Mouse (Mus musculus): ENCODE results near the gene Gm12169. TPM values are rescaled to one million over a fixed set of nuclear protein-coding genes. Genes with fewer than 3 reads are reported as not detected.
"Not testable (repeated sequence)": the region's sequence is repeated elsewhere in the genome, so short reads cannot be mapped to it uniquely, and the experiment has no call there.

Gene Gm12169
- polyA plus RNA-seq (2012; ENCODE audit: insufficient read depth, insufficient read length, missing spikeins), result not detected in 2 replicates

DNA sequence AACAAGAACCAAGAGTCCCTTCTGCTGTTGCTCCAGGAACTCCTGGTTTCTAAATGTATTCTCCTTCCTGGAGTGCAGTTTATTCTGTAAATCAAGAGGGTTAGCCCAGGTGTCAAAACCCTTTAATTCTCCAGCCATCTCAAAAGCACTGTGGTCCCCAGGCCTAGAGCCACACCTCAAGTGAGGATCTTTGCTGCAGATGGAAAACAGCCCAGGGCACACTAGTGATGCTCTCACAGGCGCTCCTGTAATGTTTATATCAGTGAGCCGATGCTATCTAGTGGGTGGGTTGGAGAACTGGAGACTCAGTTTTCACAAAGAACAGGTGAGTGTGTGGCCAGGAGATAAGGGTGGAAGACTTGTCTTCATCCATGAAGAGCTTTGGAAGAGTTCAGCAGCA is at the start of gene Gm12169:
Gene Gm12169, plus strand, starts transcription at position 301 of the 400 bp plus-strand sequence.
- H3K27ac ChIP-seq (ENCODE audit: insufficient read depth, low read depth, low read length), result no peak within 1 kb of the TSS
- TF ChIP-seq CTCF (IDR thresholded peaks at IDR 0.05; ENCODE audit: low read depth, low read length) (no peak), POLR2A (IDR thresholded peaks at IDR 0.05; ENCODE audit: borderline replicate concordance, low read depth, low read length) (no peak)
- H3K4me1 ChIP-seq (ENCODE audit: control insufficient read depth, insufficient read depth, low read length), result no peaks in the 10 kb centered on the region
- H3K4me3 ChIP-seq (ENCODE audit: insufficient read depth, low read length), result no peak within 1 kb of the TSS

DNA sequence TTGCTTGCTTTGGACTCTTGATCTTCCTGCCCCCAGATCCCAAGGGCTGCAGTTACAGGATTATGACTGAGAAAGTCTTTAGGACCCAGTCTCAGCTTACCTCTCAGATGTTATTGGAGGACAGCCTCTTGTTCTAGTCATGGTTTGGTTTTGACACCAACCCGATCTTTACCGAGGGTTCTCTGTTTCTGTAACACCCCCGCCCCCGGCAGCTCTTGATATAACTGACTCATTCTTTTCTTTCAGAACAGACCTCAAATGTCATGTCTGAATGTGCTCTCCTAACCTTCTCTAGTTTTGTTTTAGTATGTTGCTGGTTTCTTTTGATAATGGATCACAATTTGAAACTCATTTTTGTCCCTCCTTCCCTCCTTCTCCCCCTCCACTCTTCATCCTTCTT is 49.8 kb upstream of the Gm12169 start:
- Histone ChIP-seq H3K4me1 (ENCODE audit: control insufficient read depth, insufficient read depth, low read length) (peaks cover 2% of the 10 kb centered on the region), H3K4me3 (ENCODE audit: insufficient read depth, low read length) (no peak overlapping the region), H3K27ac (ENCODE audit: insufficient read depth, low read depth, low read length) (no peak overlapping the region)
- TF ChIP-seq CTCF (IDR thresholded peaks at IDR 0.05; ENCODE audit: low read depth, low read length) (no peak), POLR2A (IDR thresholded peaks at IDR 0.05; ENCODE audit: borderline replicate concordance, low read depth, low read length) (no peak)

DNA sequence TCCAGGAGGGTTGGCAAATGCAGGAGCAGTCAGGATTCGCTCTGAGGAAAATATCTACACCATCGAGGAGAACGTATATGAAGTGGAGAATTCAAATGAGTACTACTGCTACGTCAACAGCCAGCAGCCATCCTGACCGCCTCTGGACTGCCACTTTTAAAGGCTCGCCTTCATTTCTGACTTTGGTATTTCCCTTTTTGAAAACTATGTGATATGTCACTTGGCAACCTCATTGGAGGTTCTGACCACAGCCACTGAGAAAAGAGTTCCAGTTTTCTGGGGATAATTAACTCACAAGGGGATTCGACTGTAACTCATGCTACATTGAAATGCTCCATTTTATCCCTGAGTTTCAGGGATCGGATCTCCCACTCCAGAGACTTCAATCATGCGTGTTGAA is 44.7 kb upstream of the Gm12169 start:
- Histone ChIP-seq H3K4me3 (ENCODE audit: insufficient read depth, low read length) (no peak overlapping the region), H3K4me1 (ENCODE audit: control insufficient read depth, insufficient read depth, low read length) (peaks cover 21% of the 10 kb centered on the region), H3K27ac (ENCODE audit: insufficient read depth, low read depth, low read length) (no peak overlapping the region)
- no peak for TF ChIP-seq POLR2A (IDR thresholded peaks at IDR 0.05; ENCODE audit: borderline replicate concordance, low read depth, low read length)
- no peak for TF ChIP-seq CTCF (IDR thresholded peaks at IDR 0.05; ENCODE audit: low read depth, low read length)

DNA sequence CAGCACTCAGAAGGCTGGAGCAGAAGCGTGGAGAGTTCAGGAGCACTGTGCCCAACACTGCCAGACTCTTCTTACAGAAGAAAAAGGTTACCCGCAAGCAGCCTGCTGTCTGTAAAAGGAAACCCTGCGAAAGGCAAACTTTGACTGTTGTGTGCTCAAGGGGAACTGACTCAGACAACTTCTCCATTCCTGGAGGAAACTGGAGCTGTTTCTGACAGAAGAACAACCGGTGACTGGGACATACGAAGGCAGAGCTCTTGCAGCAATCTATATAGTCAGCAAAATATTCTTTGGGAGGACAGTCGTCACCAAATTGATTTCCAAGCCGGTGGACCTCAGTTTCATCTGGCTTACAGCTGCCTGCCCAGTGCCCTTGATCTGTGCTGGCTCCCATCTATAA is 43.5 kb upstream of the Gm12169 start:
- H3K4me1 ChIP-seq (ENCODE audit: control insufficient read depth, insufficient read depth, low read length), result peaks cover 21% of the 10 kb centered on the region
- no peak for TF ChIP-seq POLR2A (IDR thresholded peaks at IDR 0.05; ENCODE audit: borderline replicate concordance, low read depth, low read length)
- TF ChIP-seq CTCF (IDR thresholded peaks at IDR 0.05; ENCODE audit: low read depth, low read length), result no peak
- peak overlapping the region; percentile 86 for H3K27ac ChIP-seq (ENCODE audit: insufficient read depth, low read depth, low read length)
- H3K4me3 ChIP-seq (ENCODE audit: insufficient read depth, low read length), result peak overlapping the region; percentile 11

DNA sequence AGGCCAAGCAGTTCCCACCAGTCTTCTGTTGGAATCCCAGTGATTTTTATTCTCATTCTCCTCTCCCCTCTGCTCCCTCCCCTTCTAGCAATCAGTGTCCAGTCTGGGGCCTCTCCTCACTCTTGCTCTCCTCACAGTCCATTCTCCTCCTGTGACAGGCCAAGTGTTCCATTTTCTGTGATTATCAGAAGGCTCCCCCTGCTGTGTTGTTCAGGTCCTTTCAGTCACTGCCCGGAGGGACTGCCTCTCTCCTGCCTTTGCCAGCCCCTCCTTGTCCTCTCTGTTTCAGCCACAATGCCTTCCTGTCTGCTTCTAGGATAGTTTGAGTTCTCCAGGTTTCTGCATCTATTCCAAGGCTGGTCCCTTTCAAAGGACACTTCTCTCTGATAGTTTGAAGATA is 35.8 kb upstream of the Gm12169 start:
- TF ChIP-seq CTCF (IDR thresholded peaks at IDR 0.05; ENCODE audit: low read depth, low read length), result no peak
- TF ChIP-seq POLR2A (IDR thresholded peaks at IDR 0.05; ENCODE audit: borderline replicate concordance, low read depth, low read length), result no peak
- Histone ChIP-seq H3K27ac (ENCODE audit: insufficient read depth, low read depth, low read length) (peak overlapping the region; percentile 0; the same call in 1 of the 2 replicates), H3K4me3 (ENCODE audit: insufficient read depth, low read length) (no peak overlapping the region), H3K4me1 (ENCODE audit: control insufficient read depth, insufficient read depth, low read length) (peaks cover 14% of the 10 kb centered on the region)

DNA sequence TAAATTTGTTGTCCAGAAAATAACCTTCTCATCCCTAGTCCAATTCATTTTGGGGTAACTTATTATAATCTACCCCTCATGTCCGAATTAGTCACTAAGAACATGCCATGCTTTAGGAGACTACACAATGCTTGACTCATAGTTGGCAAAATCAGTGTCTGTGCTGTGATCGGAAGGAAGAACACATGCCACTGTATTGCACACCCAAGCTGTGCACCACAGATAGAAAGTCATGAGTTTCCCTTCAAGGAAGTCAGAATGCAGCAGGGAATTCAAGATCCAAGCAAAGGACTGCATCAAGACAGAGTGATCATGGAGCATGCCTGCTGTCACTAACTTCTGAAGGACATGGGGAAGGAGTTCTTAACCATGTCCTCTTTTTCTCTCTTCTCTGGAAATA is 35.4 kb upstream of the Gm12169 start:
- TF ChIP-seq CTCF (IDR thresholded peaks at IDR 0.05; ENCODE audit: low read depth, low read length), result no peak
- TF ChIP-seq POLR2A (IDR thresholded peaks at IDR 0.05; ENCODE audit: borderline replicate concordance, low read depth, low read length), result no peak
- H3K27ac ChIP-seq (ENCODE audit: insufficient read depth, low read depth, low read length), result no peak overlapping the region
- peaks cover 14% of the 10 kb centered on the region for H3K4me1 ChIP-seq (ENCODE audit: control insufficient read depth, insufficient read depth, low read length)
- no peak overlapping the region for H3K4me3 ChIP-seq (ENCODE audit: insufficient read depth, low read length)

DNA sequence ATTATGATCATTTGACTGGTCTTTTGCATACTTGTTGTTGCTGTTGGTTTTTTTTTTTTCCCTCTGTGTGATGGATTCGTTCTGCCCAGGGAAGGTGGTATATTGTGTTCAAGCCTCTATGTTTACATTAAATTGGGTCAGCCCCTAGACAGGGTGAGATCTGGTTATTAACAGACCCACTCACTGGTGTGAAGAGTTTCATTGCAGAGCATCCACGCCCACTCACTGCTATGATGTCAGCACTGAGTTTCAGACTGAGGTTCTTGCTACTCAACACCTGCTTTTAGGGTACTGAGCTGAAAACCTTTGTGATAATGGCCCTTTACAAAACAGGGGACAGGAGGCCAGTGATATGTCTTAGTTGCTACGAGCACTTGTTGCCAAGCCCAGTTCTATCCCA is 16.9 kb upstream of the Gm12169 start:
- H3K4me3 ChIP-seq (ENCODE audit: insufficient read depth, low read length), result no peak overlapping the region
- TF ChIP-seq POLR2A (IDR thresholded peaks at IDR 0.05; ENCODE audit: borderline replicate concordance, low read depth, low read length) (no peak), CTCF (IDR thresholded peaks at IDR 0.05; ENCODE audit: low read depth, low read length) (no peak)
- no peak overlapping the region for H3K27ac ChIP-seq (ENCODE audit: insufficient read depth, low read depth, low read length)
- H3K4me1 ChIP-seq (ENCODE audit: control insufficient read depth, insufficient read depth, low read length), result no peaks in the 10 kb centered on the region

- H3K4me3 ChIP-seq (ENCODE audit: insufficient read depth, low read length), result no peak overlapping the region
Observed at GRCm38 (mm10) chr11:46509900-46510299, 14.1 kb upstream of the Gm12169 start.

GRCm38 (mm10) chr11:46521341-46521740 is 2.7 kb upstream of the Gm12169 start:
- H3K27ac ChIP-seq (ENCODE audit: insufficient read depth, low read depth, low read length); H3K4me1 ChIP-seq (ENCODE audit: control insufficient read depth, insufficient read depth, low read length); H3K4me3 ChIP-seq (ENCODE audit: insufficient read depth, low read length): not testable (repeated sequence)

More at GRCm38 (mm10) chr11:46509900-46510299, 14.1 kb upstream of the Gm12169 start:
- TF ChIP-seq POLR2A (IDR thresholded peaks at IDR 0.05; ENCODE audit: borderline replicate concordance, low read depth, low read length), result no peak
- no peak for TF ChIP-seq CTCF (IDR thresholded peaks at IDR 0.05; ENCODE audit: low read depth, low read length)
- no peak overlapping the region for H3K27ac ChIP-seq (ENCODE audit: insufficient read depth, low read depth, low read length)
- H3K4me1 ChIP-seq (ENCODE audit: control insufficient read depth, insufficient read depth, low read length), result no peaks in the 10 kb centered on the region

DNA sequence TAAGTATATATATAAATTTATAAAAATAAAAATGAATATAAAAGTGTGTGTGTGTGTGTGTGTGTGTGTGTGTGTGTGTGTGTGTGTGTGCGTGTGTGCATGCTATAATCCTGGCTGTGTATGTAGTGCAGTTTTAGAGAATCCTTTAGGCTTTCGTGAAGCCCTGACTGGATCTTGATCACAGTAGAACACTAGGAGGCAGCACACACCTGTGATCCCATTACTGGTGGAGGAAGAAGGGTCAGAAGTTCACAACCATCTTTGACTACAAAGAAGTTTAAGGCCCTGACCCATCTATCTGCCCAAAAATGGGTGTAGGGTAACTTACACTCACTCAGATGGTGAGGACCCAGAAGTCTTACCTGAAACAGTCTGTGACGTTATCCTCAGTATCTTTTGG is 1.3 kb upstream of the Gm12169 start:
- H3K4me1 ChIP-seq (ENCODE audit: control insufficient read depth, insufficient read depth, low read length), result no peaks in the 10 kb centered on the region
- H3K4me3 ChIP-seq (ENCODE audit: insufficient read depth, low read length), result no peak overlapping the region
- H3K27ac ChIP-seq (ENCODE audit: insufficient read depth, low read depth, low read length), result no peak overlapping the region
- TF ChIP-seq CTCF (IDR thresholded peaks at IDR 0.05; ENCODE audit: low read depth, low read length) (no peak), POLR2A (IDR thresholded peaks at IDR 0.05; ENCODE audit: borderline replicate concordance, low read depth, low read length) (no peak)

GRCm38 (mm10) chr11:46530149-46530548 is 6.1 kb downstream of the Gm12169 start:
- no peak overlapping the region for H3K27ac ChIP-seq (ENCODE audit: insufficient read depth, low read depth, low read length)
- H3K4me3 ChIP-seq (ENCODE audit: insufficient read depth, low read length), result no peak overlapping the region
- no peaks in the 10 kb centered on the region for H3K4me1 ChIP-seq (ENCODE audit: control insufficient read depth, insufficient read depth, low read length)
- no peak for TF ChIP-seq POLR2A (IDR thresholded peaks at IDR 0.05; ENCODE audit: borderline replicate concordance, low read depth, low read length)
- TF ChIP-seq CTCF (IDR thresholded peaks at IDR 0.05; ENCODE audit: low read depth, low read length), result no peak

All from bone marrow macrophage, adult 2 months (primary cell).